Mouse (Mus musculus): ENCODE data around the gene Tbca. TPM values are rescaled to one million over a fixed set of nuclear protein-coding genes. Genes with fewer than 3 reads are reported as not detected.

Tbca gene
- 210 and 212 TPM in 2 replicates for polyA plus RNA-seq (2015; fragmentation: Nextera tagmentation; extraction: Ambion mirVana)

GRCm38 (mm10) chr13:94788771-94789649 is at the start of gene Tbca:
Gene Tbca (plus strand): TSS chr13:94788910.
- peak within 1 kb of the TSS; percentile 87 for H3K4me3 ChIP-seq (ENCODE audit: low read depth, low read length)
- peak; percentile 94 for DNase-seq (ENCODE audit: low spot score)

GRCm38 (mm10) chr13:94745176-94745575 is 43.5 kb upstream of the Tbca start:
- Histone ChIP-seq H3K4me3 (ENCODE audit: low read depth, low read length) (no peak overlapping the region), H3K9ac (replicated peaks; ENCODE audit: low read depth) (no peak overlapping the region), H3K4me1 (ENCODE audit: insufficient read depth, low read depth, low read length) (no peaks in the 10 kb centered on the region), H3K27me3 (replicated peaks; ENCODE audit: insufficient read depth, low read length) (no peaks in the 10 kb centered on the region), H3K9me3 (ENCODE audit: low read length) (no peaks in the 10 kb centered on the region), H3K36me3 (ENCODE audit: insufficient read depth, low read length) (no peaks in the 10 kb centered on the region), H3K27ac (ENCODE audit: low read length) (no peak overlapping the region), H3K4me2 (replicated peaks; ENCODE audit: low read depth, low read length) (no peak overlapping the region)
- no peak for ATAC-seq
- WGBS = 61% methylated on average over 1 of the region's 1 CpGs
- no peak for TF ChIP-seq EP300 (IDR thresholded peaks at IDR 0.05)
- TF ChIP-seq CTCF (IDR thresholded peaks at IDR 0.05) = no peak
- DNase-seq (ENCODE audit: low spot score) = no peak

More at GRCm38 (mm10) chr13:94788771-94789649, at the start of gene Tbca:
- peak; percentile 97 for ATAC-seq
- no peaks in the 10 kb centered on the region; the same call in 1 of the 2 replicates for H3K4me1 ChIP-seq (ENCODE audit: insufficient read depth, low read depth, low read length)
- H3K4me2 ChIP-seq (replicated peaks; ENCODE audit: low read depth, low read length) = peak within 1 kb of the TSS; percentile 79
- H3K9ac ChIP-seq (replicated peaks; ENCODE audit: low read depth) = peak within 1 kb of the TSS; percentile 90
- H3K36me3 ChIP-seq (ENCODE audit: insufficient read depth, low read length) = no peaks in the 10 kb centered on the region
- H3K9me3 ChIP-seq (ENCODE audit: low read length) = no peaks in the 10 kb centered on the region
- H3K27me3 ChIP-seq (replicated peaks; ENCODE audit: insufficient read depth, low read length) = no peaks in the 10 kb centered on the region
- TF ChIP-seq EP300 (IDR thresholded peaks at IDR 0.05) (no peak), CTCF (IDR thresholded peaks at IDR 0.05) (no peak)
- H3K27ac ChIP-seq (ENCODE audit: low read length) = peak within 1 kb of the TSS; percentile 85
- 2% methylated on average over 61 of the region's 81 CpGs for WGBS

DNA sequence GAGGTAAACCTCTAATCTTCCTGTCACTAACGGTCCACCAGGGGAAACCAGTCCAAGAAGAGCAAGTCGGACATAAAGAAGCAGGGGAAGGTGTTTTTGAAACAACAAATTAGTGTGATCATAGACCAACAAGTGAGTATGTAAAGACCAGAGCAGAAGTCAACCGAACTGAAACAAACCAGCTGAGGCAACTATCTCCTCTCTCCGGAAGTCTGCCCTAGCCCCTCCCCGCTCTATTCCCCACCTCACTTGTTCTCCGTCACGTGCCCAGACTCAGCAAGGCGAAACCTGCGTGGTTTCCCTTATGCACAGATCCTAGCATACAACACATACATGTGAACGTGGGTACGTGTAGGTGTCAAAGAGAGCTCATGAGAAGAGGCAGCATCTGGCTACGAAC is 22.9 kb upstream of the Tbca start:
- Histone ChIP-seq H3K4me3 (ENCODE audit: low read depth, low read length) (no peak overlapping the region), H3K27me3 (replicated peaks; ENCODE audit: insufficient read depth, low read length) (no peaks in the 10 kb centered on the region), H3K27ac (ENCODE audit: low read length) (no peak overlapping the region), H3K36me3 (ENCODE audit: insufficient read depth, low read length) (no peaks in the 10 kb centered on the region), H3K4me1 (ENCODE audit: insufficient read depth, low read depth, low read length) (no peaks in the 10 kb centered on the region), H3K4me2 (replicated peaks; ENCODE audit: low read depth, low read length) (no peak overlapping the region), H3K9ac (replicated peaks; ENCODE audit: low read depth) (no peak overlapping the region), H3K9me3 (ENCODE audit: low read length) (no peaks in the 10 kb centered on the region)
- ATAC-seq (no peak), DNase-seq (ENCODE audit: low spot score) (no peak)
- TF ChIP-seq EP300 (IDR thresholded peaks at IDR 0.05) = no peak
- no peak for TF ChIP-seq CTCF (IDR thresholded peaks at IDR 0.05)
- WGBS = 82% methylated on average over 12 of the region's 12 CpGs

GRCm38 (mm10) chr13:94768460-94769154 is 20.1 kb upstream of the Tbca start:
- Histone ChIP-seq H3K9ac (replicated peaks; ENCODE audit: low read depth) (no peak overlapping the region), H3K4me1 (ENCODE audit: insufficient read depth, low read depth, low read length) (no peaks in the 10 kb centered on the region), H3K27me3 (replicated peaks; ENCODE audit: insufficient read depth, low read length) (no peaks in the 10 kb centered on the region), H3K36me3 (ENCODE audit: insufficient read depth, low read length) (no peaks in the 10 kb centered on the region), H3K9me3 (ENCODE audit: low read length) (no peaks in the 10 kb centered on the region), H3K4me3 (ENCODE audit: low read depth, low read length) (no peak overlapping the region), H3K27ac (ENCODE audit: low read length) (no peak overlapping the region), H3K4me2 (replicated peaks; ENCODE audit: low read depth, low read length) (no peak overlapping the region)
- no peak for DNase-seq (ENCODE audit: low spot score)
- no peak for ATAC-seq
- 45% methylated on average over 3 of the region's 3 CpGs for WGBS
- no peak for TF ChIP-seq CTCF (IDR thresholded peaks at IDR 0.05)
- no peak for TF ChIP-seq EP300 (IDR thresholded peaks at IDR 0.05)

GRCm38 (mm10) chr13:94769155-94769470 is 19.6 kb upstream of the Tbca start:
- no peak for TF ChIP-seq CTCF (IDR thresholded peaks at IDR 0.05)
- no peak for TF ChIP-seq EP300 (IDR thresholded peaks at IDR 0.05)
- no peaks in the 10 kb centered on the region for H3K36me3 ChIP-seq (ENCODE audit: insufficient read depth, low read length)
- H3K9ac ChIP-seq (replicated peaks; ENCODE audit: low read depth) = no peak overlapping the region
- H3K27me3 ChIP-seq (replicated peaks; ENCODE audit: insufficient read depth, low read length) = no peaks in the 10 kb centered on the region
- H3K27ac ChIP-seq (ENCODE audit: low read length) = no peak overlapping the region
- H3K4me2 ChIP-seq (replicated peaks; ENCODE audit: low read depth, low read length) = no peak overlapping the region
- no peaks in the 10 kb centered on the region for H3K4me1 ChIP-seq (ENCODE audit: insufficient read depth, low read depth, low read length)
- no peak overlapping the region for H3K4me3 ChIP-seq (ENCODE audit: low read depth, low read length)
- ATAC-seq (no peak), DNase-seq (ENCODE audit: low spot score) (no peak)
- WGBS = 40% methylated on average over 6 of the region's 6 CpGs
- no peaks in the 10 kb centered on the region for H3K9me3 ChIP-seq (ENCODE audit: low read length)

DNA sequence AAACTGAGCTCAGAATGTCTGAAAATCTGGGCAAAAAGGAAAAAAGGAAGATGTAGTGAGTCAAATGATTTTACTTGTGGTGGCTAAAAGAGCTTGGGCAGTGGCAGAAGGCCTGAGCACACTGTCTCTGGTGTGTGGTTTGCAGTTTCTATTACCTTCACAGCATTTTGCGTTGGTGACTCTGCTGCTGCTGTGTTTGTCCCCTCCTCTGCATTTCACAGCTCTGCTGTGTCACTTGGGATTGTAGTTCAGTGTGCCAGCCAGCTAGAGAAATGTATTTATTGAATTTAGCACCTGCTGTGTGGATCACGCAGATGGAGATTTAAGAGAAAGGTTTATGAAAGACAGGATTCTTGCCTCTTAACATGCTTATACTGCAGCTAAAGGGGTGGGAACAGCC is 1.8 kb upstream of the Tbca start:
- WGBS = 74% methylated on average over 2 of the region's 2 CpGs
- no peak for ATAC-seq

More for the DNA sequence above, 1.8 kb upstream of the Tbca start:
- Histone ChIP-seq H3K4me3 (ENCODE audit: low read depth, low read length) (no peak overlapping the region), H3K27ac (ENCODE audit: low read length) (no peak overlapping the region), H3K9ac (replicated peaks; ENCODE audit: low read depth) (no peak overlapping the region), H3K4me2 (replicated peaks; ENCODE audit: low read depth, low read length) (no peak overlapping the region), H3K4me1 (ENCODE audit: insufficient read depth, low read depth, low read length) (no peaks in the 10 kb centered on the region; the same call in 1 of the 2 replicates), H3K27me3 (replicated peaks; ENCODE audit: insufficient read depth, low read length) (no peaks in the 10 kb centered on the region), H3K9me3 (ENCODE audit: low read length) (no peaks in the 10 kb centered on the region), H3K36me3 (ENCODE audit: insufficient read depth, low read length) (no peaks in the 10 kb centered on the region)
- no peak for DNase-seq (ENCODE audit: low spot score)
- no peak for TF ChIP-seq EP300 (IDR thresholded peaks at IDR 0.05)
- TF ChIP-seq CTCF (IDR thresholded peaks at IDR 0.05) = no peak
